Mouse (Mus musculus) thymus, adult 2 months (tissue): ENCODE measurements around the gene Arhgef19. TPM values are rescaled to one million over a fixed set of nuclear protein-coding genes. Genes with fewer than 3 reads are reported as not detected.

Source experiments
- DNase-seq: peaks from one replicate; pipeline ENCODE4 v3.0.0; 2021
- H3K27ac ChIP-seq: fragments of 200-500 bp; 2 replicates; pipeline ENCODE4 v1.5.1; 2012; ENCODE audit warnings: low read length, control low read depth; ENCODE audit not compliant: control insufficient read depth, insufficient read depth
- H3K27me3 ChIP-seq: fragments of 200-500 bp; 2 replicates; pipeline ENCODE4 v1.6.1; 2012; ENCODE audit warnings: mild to moderate bottlenecking, low read length, moderate library complexity, mixed read lengths; ENCODE audit not compliant: control insufficient read depth, insufficient read depth
- H3K36me3 ChIP-seq: fragments of 200-500 bp; 2 replicates; pipeline ENCODE4 v1.6.1; 2012; ENCODE audit warnings: mild to moderate bottlenecking, low read length, moderate library complexity; ENCODE audit not compliant: control insufficient read depth, insufficient read depth
- H3K4me1 ChIP-seq: fragments of 200-500 bp; replicated peaks from 2 replicates; pipeline ENCODE4 v1.6.1; 2012; ENCODE audit warnings: low read length; ENCODE audit not compliant: control insufficient read depth, insufficient read depth
- H3K4me3 ChIP-seq: fragments of 200-500 bp; 2 replicates; pipeline ENCODE4 v1.5.1; 2012; ENCODE audit warnings: mild to moderate bottlenecking, low read length, control low read depth, moderate library complexity; ENCODE audit not compliant: control insufficient read depth, insufficient read depth
- CTCF ChIP-seq: fragments of 200-500 bp; IDR thresholded peaks from 2 replicates; pipeline ENCODE4 v1.5.1; 2012; ENCODE audit warnings: mild to moderate bottlenecking, control low read depth, low read length, moderate library complexity, borderline replicate concordance; ENCODE audit not compliant: control insufficient read depth, poor library complexity, insufficient read depth; ENCODE audit errors: extremely low read depth
- POLR2A ChIP-seq: fragments of 200-500 bp; IDR thresholded peaks from 2 replicates; pipeline ENCODE4 v1.6.1; 2012; ENCODE audit warnings: mild to moderate bottlenecking, low read length, control low read depth, moderate library complexity; ENCODE audit not compliant: control insufficient read depth, poor library complexity, insufficient read depth; ENCODE audit errors: extremely low read depth
- WGBS: fragments of 180-500 bp; shearing (Covaris S2); methylation state at CpG from one replicate; pipeline ENCODE4 v1.1.7; 2018; 5-methylcytosine and 5-hydroxymethylcytosine counted together
- polyA plus RNA-seq: library from polyadenylated mRNA; depleted of rRNA; stranded (reverse); fragments of >200 nt; gene quantifications from 2 replicates; pipeline ENCODE4 v1.2.3, GENCODE M21; 2012

The Arhgef19 gene
- polyA plus RNA-seq, 1 experiment, result 2.8 TPM

DNA sequence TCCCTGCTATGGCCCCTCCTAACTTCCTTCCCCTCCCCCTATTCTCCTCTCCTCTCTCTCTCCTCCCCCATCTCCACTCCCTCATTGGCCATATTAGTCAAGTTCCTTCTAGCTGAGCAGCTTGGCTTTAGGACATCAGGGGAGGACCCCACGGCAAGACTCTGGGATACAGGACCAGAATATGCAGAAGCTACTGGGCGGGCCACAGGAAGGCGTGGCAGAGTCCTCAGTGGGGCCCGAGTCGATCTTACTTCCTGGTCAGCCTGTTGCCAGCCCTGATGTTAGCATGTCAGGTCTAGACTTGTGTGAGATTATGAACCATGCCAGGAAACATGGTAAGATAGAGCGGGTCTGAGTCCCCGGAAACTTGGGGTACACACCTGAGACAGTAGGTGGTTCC, 10.6 kb upstream of the Arhgef19 start:
- DNase-seq, result no peak
- Histone ChIP-seq H3K27me3 (no peaks in the 10 kb centered on the region), H3K4me1 (no peaks in the 10 kb centered on the region), H3K4me3 (no peak overlapping the region), H3K27ac (no peak overlapping the region), H3K36me3 (no peaks in the 10 kb centered on the region)
- TF ChIP-seq CTCF (no peak), POLR2A (no peak)
- 83% methylated on average over 7 of the region's 7 CpGs for WGBS

DNA sequence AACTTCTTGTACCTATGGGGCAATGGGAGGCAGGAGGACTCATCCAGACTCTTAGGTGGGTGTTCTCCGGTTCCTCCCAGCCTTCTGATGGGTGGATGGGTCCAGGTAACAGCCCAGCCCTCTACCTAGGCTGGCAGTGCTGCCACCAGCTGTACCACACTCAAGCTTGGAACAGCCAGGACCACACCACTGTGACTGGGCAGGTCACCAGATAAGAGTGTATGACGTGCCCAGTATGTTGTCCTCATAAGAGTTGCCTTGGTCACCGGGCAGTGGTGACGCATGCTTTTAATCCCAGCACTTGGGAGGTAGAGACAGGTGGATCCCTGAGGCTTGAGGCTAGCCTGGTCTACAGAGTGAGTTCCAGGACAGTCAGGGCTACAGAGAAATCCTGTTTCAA, 6.1 kb upstream of the Arhgef19 start:
- 96% methylated on average over 4 of the region's 4 CpGs for WGBS
- no peak for TF ChIP-seq POLR2A
- TF ChIP-seq CTCF, result no peak
- Histone ChIP-seq H3K27ac (no peak overlapping the region), H3K4me3 (no peak overlapping the region), H3K27me3 (peaks cover 6% of the 10 kb centered on the region; the same call in 1 of the 2 replicates), H3K4me1 (no peaks in the 10 kb centered on the region), H3K36me3 (no peaks in the 10 kb centered on the region)
- DNase-seq, result no peak

DNA sequence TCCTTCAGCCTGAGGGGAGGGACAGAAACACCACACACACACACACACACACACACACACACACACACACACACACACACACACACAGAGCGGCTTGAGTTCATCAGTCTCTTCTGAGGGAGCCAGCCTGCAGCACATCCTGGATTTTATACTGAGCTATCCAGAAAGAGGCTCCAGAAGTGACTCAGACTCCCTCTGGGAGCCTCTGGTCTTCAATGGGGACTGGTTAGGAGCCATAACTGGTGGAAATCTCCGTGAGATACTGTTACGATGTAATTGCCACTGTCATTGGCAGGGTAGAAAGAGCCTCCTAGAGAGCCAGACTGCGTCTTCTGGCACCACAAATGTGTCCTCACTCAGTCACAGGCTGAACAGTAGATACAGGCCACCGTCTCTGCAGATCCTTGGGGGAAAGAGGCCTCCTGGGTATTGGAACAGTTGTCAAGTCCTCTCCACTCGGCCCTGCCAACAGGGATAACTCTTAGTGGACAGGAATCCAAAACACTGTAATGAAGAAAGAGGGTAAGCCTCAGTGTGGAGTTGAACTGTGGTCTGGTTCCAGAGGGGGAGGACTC, 3.7 kb upstream of the Arhgef19 start:
- WGBS, result 80% methylated on average over 6 of the region's 6 CpGs
- DNase-seq, result no peak
- no peaks in the 10 kb centered on the region for H3K36me3 ChIP-seq
- no peak overlapping the region for H3K27ac ChIP-seq
- H3K4me3 ChIP-seq, result no peak overlapping the region
- H3K27me3 ChIP-seq, result peaks cover 13% of the 10 kb centered on the region
- TF ChIP-seq CTCF (no peak), POLR2A (no peak)
- H3K4me1 ChIP-seq, result peaks cover 7% of the 10 kb centered on the region

DNA sequence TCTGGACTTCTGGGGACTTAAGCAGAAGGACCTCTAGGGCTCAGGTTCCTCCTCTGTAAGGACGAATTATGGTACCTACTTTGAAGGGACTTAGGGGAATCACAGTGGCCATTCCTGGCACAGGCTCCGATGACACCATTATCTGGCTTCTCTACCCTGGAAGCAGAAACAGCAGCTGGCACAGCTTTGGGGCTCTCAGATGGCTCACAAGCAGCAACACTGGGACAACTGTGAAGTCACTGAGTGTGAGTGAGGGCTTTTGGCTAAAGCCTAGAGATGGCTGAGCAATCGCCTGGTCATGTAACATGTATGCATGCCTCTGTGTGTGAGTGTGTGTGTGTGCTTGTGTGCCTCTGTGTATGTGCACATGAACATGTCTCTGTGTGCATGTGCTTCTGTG, 2.4 kb upstream of the Arhgef19 start:
- Histone ChIP-seq H3K27ac (no peak overlapping the region), H3K4me1 (peaks cover 7% of the 10 kb centered on the region), H3K36me3 (no peaks in the 10 kb centered on the region), H3K27me3 (peaks cover 19% of the 10 kb centered on the region), H3K4me3 (no peak overlapping the region)
- 69% methylated on average over 3 of the region's 3 CpGs for WGBS
- DNase-seq, result no peak
- no peak for TF ChIP-seq POLR2A
- TF ChIP-seq CTCF, result no peak

DNA sequence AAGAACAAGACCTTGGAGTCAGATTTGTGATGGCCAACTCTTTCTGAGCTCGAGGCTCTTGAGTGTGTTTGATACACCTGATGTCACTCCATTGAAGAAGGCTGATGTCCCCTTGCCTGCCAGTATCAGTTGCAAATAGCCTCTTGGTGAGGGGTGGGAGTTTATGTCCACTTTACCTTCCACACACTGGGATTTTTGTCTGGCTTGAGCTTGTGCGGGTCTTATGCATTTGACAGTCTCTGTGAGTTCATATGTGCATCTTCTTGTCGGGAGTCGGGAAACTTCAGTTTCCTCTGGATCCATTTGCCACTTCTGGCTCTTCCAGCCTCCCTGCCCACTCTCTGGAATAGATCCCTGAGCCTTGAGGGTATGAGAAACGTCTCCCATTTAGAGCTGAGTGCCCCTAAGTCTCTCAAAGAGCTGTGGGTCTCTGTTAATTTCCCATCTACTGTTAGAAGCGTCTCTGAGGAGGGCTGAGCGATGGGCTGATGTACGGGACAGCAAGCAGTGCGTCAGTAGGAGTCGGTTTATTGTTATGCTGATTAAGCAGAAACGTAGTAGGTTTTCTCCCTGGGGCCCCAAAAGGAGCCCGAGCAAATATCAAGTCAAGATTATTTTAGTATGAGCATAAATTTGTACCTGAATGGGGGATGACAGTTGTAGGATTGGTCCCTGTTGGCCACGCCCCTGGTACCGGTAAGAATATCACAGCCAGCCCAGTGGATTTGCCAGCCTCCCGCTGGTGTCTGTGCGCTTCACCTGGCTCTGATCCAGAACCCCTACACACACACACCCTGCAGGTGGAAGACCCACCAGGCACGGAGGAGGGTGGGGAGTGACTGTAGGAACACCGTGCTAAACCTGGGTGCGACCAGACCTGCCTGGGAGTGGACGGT, 559 bp upstream of the Arhgef19 start:
- WGBS, result 10% methylated on average over 20 of the region's 20 CpGs

DNA sequence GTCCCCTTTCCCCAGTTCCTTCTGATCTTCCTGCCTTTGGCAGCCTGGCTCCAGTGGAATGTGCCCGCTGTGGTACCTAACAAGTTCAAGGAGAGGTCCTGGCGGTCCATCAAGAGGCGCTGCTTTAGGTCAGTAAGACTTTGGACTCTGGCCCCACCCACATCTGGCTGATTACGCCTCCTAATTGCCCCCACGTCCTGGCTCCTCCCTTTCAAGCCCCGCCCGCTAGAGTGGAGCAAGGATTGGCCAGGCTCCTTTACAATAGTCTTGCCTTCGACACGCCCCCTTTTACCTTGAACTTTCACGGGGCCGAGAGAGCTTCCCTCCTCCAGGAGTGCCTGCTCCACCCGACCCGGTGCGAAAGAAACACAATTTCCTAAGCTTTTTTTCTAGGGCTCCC, 1.3 kb downstream of the Arhgef19 start:
- 9% methylated on average over 14 of the region's 14 CpGs for WGBS
- Histone ChIP-seq H3K27me3 (peaks cover 22% of the 10 kb centered on the region), H3K4me3 (no peak overlapping the region), H3K27ac (no peak overlapping the region), H3K4me1 (peaks cover 7% of the 10 kb centered on the region), H3K36me3 (no peaks in the 10 kb centered on the region)
- no peak for TF ChIP-seq CTCF
- no peak for TF ChIP-seq POLR2A
- DNase-seq, result no peak

More for the DNA sequence above, 559 bp upstream of the Arhgef19 start:
- peaks cover 7% of the 10 kb centered on the region for H3K4me1 ChIP-seq
- H3K27me3 ChIP-seq, result peaks cover 22% of the 10 kb centered on the region
- no peak overlapping the region for H3K27ac ChIP-seq
- no peaks in the 10 kb centered on the region for H3K36me3 ChIP-seq
- DNase-seq, result no peak
- H3K4me3 ChIP-seq, result peak overlapping the region; percentile 17; the same call in 1 of the 2 replicates
- TF ChIP-seq CTCF (no peak), POLR2A (no peak)
